Mouse (Mus musculus): ENCODE measurements around the gene Cracr2a. TPM values are rescaled to one million over a fixed set of nuclear protein-coding genes. Genes with fewer than 3 reads are reported as not detected.
"Not testable (repeated sequence)": the region's sequence is repeated elsewhere in the genome, so short reads cannot be mapped to it uniquely, and the experiment has no call there.

Gene Cracr2a
- 0.13 and 0.31 TPM in 2 replicates for polyA plus RNA-seq (2015; fragmentation: Nextera tagmentation; extraction: Ambion mirVana)

DNA sequence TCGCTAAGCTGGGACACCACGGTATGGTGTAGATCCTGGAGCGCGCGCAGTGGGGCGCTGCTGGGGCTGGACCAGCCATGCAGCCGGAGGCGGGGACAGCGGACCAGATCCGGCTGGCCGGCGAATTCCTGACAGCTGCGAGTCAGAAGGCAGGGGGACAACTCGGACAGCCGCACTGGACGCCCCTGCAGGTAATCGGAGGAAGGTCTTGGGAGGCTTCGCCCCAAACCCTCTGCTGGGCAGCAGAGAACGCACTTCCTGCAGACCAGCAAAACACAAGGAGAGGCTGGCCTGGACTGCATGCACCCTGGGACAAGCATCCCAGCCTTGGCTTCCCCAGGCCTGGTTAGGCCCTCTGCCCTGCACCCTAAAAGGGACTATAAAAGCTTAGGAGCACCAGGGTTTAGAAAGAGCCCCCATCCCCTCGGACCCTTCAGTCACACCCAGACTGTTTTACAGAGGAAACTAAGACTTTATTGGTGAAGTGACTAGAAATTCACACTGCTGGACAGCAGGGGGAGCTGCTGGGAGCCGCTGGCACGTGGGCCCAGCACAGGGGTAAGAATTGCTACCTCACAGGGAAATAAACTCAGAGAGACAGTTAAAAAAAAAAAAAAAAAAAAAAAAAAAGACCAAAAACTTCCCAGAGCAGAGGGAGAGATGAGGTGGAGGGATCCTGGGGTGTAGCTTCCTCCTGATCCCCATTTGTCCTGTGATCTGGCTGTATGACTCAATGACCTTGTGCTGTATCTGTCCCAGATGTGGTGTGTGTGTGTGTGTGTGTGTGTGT, at the start of gene Cracr2a:
TSS of gene Cracr2a (plus strand) at position 108 of the 790 bp plus-strand sequence.
- peak; percentile 88 for ATAC-seq (replicated peaks)
- under 1% methylated on average over 22 of the region's 22 CpGs for WGBS
- Histone ChIP-seq H3K9ac (replicated peaks) (peak within 1 kb of the TSS; percentile 49), H3K4me1 (peaks cover 8% of the 10 kb centered on the region), H3K36me3 (no peaks in the 10 kb centered on the region), H3K27ac (replicated peaks) (no peak within 1 kb of the TSS), H3K27me3 (no peaks in the 10 kb centered on the region), H3K4me3 (peak within 1 kb of the TSS; percentile 44), H3K9me3 (no peaks in the 10 kb centered on the region), H3K4me2 (replicated peaks) (peak within 1 kb of the TSS; percentile 82)

DNA sequence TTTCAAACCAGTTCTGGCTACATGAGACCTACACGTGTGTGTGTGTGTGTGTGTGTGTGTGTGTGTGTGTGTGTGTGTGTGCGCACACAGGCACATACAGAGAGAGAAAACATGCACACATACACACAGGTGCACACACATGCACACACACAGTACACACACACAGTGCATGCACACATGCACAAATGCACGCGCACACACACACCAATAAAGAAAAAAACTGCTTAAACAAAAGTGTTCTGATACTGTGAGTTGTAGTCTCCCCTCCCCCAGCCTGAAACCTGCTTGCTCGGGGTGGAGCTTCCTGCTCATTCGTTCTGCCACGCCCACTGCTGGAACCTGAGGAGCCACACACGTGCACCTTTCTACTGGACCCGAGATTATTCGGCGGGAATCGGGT, 47.4 kb upstream of the Cracr2a start:
- H3K9me3 ChIP-seq; H3K4me2 ChIP-seq (replicated peaks); H3K9ac ChIP-seq (replicated peaks); H3K27me3 ChIP-seq; ATAC-seq (replicated peaks); H3K4me3 ChIP-seq; H3K27ac ChIP-seq (replicated peaks); H3K4me1 ChIP-seq; H3K36me3 ChIP-seq: not testable (repeated sequence)
- WGBS: 86% methylated on average over 6 of the region's 12 CpGs

GRCm38 (mm10) chr6:127521176-127521575, 40.0 kb upstream of the Cracr2a start:
- no peak overlapping the region for H3K4me2 ChIP-seq (replicated peaks)
- WGBS: 75% methylated on average over 8 of the region's 8 CpGs
- H3K9me3 ChIP-seq: no peaks in the 10 kb centered on the region
- no peak for ATAC-seq (replicated peaks)
- H3K4me1 ChIP-seq: no peaks in the 10 kb centered on the region
- no peaks in the 10 kb centered on the region for H3K27me3 ChIP-seq
- no peak overlapping the region for H3K4me3 ChIP-seq
- no peaks in the 10 kb centered on the region for H3K36me3 ChIP-seq
- H3K27ac ChIP-seq (replicated peaks): no peak overlapping the region
- no peak overlapping the region for H3K9ac ChIP-seq (replicated peaks)

- no peaks in the 10 kb centered on the region for H3K9me3 ChIP-seq
- H3K9ac ChIP-seq (replicated peaks): no peak overlapping the region
- ATAC-seq (replicated peaks): no peak
- H3K36me3 ChIP-seq: no peaks in the 10 kb centered on the region
- H3K4me2 ChIP-seq (replicated peaks): no peak overlapping the region
- 82% methylated on average over 9 of the region's 9 CpGs for WGBS
- H3K4me1 ChIP-seq: no peaks in the 10 kb centered on the region
- no peaks in the 10 kb centered on the region for H3K27me3 ChIP-seq
- no peak overlapping the region for H3K4me3 ChIP-seq
- no peak overlapping the region for H3K27ac ChIP-seq (replicated peaks)
Observed at GRCm38 (mm10) chr6:127522326-127522725, 38.8 kb upstream of the Cracr2a start.

DNA sequence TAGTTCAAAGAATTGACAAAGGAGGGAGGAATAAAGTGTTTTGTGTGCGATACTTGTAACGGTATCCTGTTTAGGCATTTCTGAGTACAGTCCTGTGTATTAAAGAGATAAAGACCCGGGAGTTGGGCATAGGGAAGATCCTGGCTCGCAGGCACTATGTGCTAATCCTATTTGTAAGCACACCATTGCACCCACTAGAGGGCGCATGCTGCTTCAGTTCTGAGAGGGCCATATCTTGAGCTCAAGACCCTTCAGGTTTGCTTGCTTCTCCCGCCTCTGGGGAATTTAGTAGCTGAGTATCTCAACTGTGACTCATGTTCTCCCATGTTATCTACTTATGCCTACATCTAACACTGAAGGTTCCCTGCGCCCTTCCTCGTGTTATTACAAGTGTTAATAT, 36.7 kb upstream of the Cracr2a start:
- ATAC-seq (replicated peaks): no peak
- Histone ChIP-seq H3K36me3 (no peaks in the 10 kb centered on the region), H3K4me2 (replicated peaks) (no peak overlapping the region), H3K9me3 (no peaks in the 10 kb centered on the region), H3K4me1 (peaks cover 2% of the 10 kb centered on the region), H3K9ac (replicated peaks) (no peak overlapping the region), H3K4me3 (no peak overlapping the region), H3K27me3 (no peaks in the 10 kb centered on the region), H3K27ac (replicated peaks) (no peak overlapping the region)
- WGBS: 30% methylated on average over 8 of the region's 8 CpGs

DNA sequence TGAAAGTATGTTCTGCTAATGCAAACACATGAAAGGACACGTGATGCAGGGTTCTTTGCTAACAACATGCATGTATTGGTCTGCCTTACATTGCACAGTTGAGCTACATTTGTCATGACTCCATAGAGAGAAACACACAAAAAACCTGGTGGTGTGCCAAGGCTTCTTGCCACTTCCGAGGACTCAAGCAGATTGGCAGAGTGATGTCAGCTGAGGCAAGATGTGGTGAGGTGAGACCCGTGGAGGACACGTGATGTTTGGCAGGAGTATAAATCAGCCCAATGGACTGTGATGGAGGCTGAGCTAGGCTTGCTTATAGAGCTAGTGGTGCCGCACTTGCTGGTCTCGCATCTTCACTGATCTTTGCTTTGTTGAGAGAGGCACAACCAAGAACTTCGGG, 32.5 kb upstream of the Cracr2a start:
- Histone ChIP-seq H3K27ac (replicated peaks) (no peak overlapping the region), H3K4me1 (peaks cover 5% of the 10 kb centered on the region), H3K9me3 (no peaks in the 10 kb centered on the region), H3K9ac (replicated peaks) (no peak overlapping the region), H3K27me3 (no peaks in the 10 kb centered on the region), H3K4me3 (no peak overlapping the region), H3K36me3 (no peaks in the 10 kb centered on the region), H3K4me2 (replicated peaks) (no peak overlapping the region)
- ATAC-seq (replicated peaks): no peak
- WGBS: 74% methylated on average over 7 of the region's 7 CpGs

GRCm38 (mm10) chr6:127529451-127529850, 31.7 kb upstream of the Cracr2a start:
- Histone ChIP-seq H3K36me3 (no peaks in the 10 kb centered on the region), H3K27me3 (no peaks in the 10 kb centered on the region), H3K4me2 (replicated peaks) (no peak overlapping the region), H3K9me3 (no peaks in the 10 kb centered on the region), H3K4me1 (peaks cover 5% of the 10 kb centered on the region), H3K27ac (replicated peaks) (no peak overlapping the region), H3K4me3 (no peak overlapping the region), H3K9ac (replicated peaks) (no peak overlapping the region)
- ATAC-seq (replicated peaks): no peak
- WGBS: 82% methylated on average over 2 of the region's 2 CpGs

GRCm38 (mm10) chr6:127530206-127530605, 30.9 kb upstream of the Cracr2a start:
- 68% methylated on average over 3 of the region's 3 CpGs for WGBS
- Histone ChIP-seq H3K27me3 (no peaks in the 10 kb centered on the region), H3K9ac (replicated peaks) (no peak overlapping the region), H3K4me2 (replicated peaks) (no peak overlapping the region), H3K36me3 (no peaks in the 10 kb centered on the region), H3K4me1 (peaks cover 5% of the 10 kb centered on the region), H3K9me3 (no peaks in the 10 kb centered on the region), H3K27ac (replicated peaks) (no peak overlapping the region), H3K4me3 (no peak overlapping the region)
- ATAC-seq (replicated peaks): no peak

DNA sequence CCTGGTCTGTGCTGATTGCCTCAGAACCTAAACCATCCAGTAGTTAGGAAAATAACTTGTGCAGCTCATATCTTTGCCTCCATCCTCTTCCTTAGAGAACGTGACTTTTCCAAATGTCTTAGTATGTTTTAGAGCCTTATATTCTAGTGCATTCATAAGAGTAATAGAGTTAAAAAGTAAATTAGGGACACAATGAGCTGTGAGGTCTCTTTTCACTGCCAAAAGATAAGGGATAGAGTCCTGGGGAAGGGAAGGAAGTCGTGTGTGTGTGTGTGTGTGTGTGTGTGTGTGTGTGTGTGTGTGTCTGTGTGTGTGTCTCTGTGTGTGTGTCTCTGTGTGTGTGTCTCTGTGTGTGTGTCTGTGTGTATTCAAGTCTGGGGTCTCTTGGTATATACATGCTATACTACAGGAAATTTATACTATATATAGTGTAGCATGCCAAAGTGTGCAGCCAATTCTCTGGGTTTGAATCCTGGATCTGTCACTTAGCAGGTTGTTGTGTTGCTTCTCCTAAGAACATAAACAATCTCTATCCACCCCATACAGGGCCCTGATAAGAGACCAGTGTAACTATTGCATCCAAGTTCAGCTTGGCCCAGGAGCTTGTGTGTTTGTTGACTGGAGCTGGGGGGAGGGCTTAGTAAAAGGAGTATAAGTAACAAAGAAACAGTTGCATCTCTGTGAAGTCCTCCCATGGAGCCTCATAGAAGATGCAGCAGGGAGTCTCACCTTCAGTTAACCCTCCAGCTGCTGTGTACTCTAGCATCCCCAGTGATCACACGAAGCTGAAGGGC, 29.5 kb upstream of the Cracr2a start:
- Histone ChIP-seq H3K4me1 (peaks cover 5% of the 10 kb centered on the region), H3K4me2 (replicated peaks) (no peak overlapping the region), H3K27ac (replicated peaks) (no peak overlapping the region), H3K36me3 (no peaks in the 10 kb centered on the region), H3K9me3 (no peaks in the 10 kb centered on the region), H3K27me3 (no peaks in the 10 kb centered on the region), H3K4me3 (no peak overlapping the region), H3K9ac (replicated peaks) (no peak overlapping the region)
- ATAC-seq (replicated peaks): no peak
- 61% methylated on average over 3 of the region's 3 CpGs for WGBS

- no peak overlapping the region for H3K4me3 ChIP-seq
- H3K9ac ChIP-seq (replicated peaks): no peak overlapping the region
- no peaks in the 10 kb centered on the region for H3K9me3 ChIP-seq
- peaks cover 5% of the 10 kb centered on the region for H3K4me1 ChIP-seq
- H3K36me3 ChIP-seq: no peaks in the 10 kb centered on the region
- WGBS: 90% methylated on average over 5 of the region's 5 CpGs
- H3K27me3 ChIP-seq: no peaks in the 10 kb centered on the region
- no peak overlapping the region for H3K4me2 ChIP-seq (replicated peaks)
- no peak overlapping the region for H3K27ac ChIP-seq (replicated peaks)
- ATAC-seq (replicated peaks): no peak
Observed at GRCm38 (mm10) chr6:127532304-127532703, 28.8 kb upstream of the Cracr2a start.

DNA sequence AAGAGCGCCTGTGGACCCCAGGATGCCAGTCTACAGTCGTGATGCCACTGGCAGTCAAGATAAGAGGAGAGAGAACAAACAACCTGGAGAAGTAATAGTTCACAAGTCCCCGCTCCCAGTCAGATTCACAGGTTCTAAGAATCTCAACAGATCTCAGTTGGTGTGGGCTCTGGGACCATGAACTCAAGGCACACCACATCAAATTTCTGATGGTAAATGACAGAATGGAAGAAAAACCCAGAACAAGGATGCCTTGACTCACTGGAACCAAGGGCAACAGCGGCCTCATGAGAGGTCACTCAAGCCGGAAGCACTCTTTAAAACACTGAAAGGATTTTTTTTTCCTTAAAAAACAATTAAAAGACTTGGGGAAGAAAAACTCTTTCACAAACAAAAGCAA, 27.4 kb upstream of the Cracr2a start:
- H3K9ac ChIP-seq (replicated peaks): no peak overlapping the region
- no peaks in the 10 kb centered on the region for H3K9me3 ChIP-seq
- no peak overlapping the region for H3K4me3 ChIP-seq
- no peak for ATAC-seq (replicated peaks)
- H3K36me3 ChIP-seq: no peaks in the 10 kb centered on the region
- no peak overlapping the region for H3K4me2 ChIP-seq (replicated peaks)
- WGBS: 83% methylated on average over 5 of the region's 5 CpGs
- H3K4me1 ChIP-seq: peaks cover 5% of the 10 kb centered on the region
- H3K27ac ChIP-seq (replicated peaks): no peak overlapping the region
- no peaks in the 10 kb centered on the region for H3K27me3 ChIP-seq

DNA sequence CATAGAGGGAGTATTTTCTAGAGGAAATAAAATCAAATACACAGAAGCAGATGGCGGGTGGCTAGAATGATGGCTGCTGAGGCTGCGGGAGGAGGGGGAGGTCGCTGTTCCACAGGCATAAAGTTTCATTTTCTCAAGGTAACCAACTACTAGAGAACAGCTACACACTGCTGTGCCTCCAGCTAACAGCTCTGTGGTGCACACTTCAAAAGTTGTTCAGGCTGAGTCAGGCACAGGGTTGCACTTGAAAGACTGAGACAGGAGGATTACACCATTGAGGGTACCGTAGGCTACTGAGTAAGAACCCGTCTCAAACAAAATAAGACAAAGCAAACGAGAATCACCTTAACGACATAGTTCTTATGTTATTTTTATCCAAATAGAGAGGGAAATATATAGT, 24.1 kb upstream of the Cracr2a start:
- H3K27me3 ChIP-seq: peaks cover 3% of the 10 kb centered on the region; the same call in 1 of the 2 replicates
- ATAC-seq (replicated peaks): no peak
- WGBS: 67% methylated on average over 7 of the region's 7 CpGs

More for the DNA sequence above, 24.1 kb upstream of the Cracr2a start:
- Histone ChIP-seq H3K9ac (replicated peaks) (no peak overlapping the region), H3K36me3 (no peaks in the 10 kb centered on the region), H3K4me2 (replicated peaks) (no peak overlapping the region), H3K4me3 (no peak overlapping the region), H3K9me3 (no peaks in the 10 kb centered on the region), H3K27ac (replicated peaks) (no peak overlapping the region), H3K4me1 (no peaks in the 10 kb centered on the region)
